Comparison of ENCODE assay signal across 11 mouse cellular contexts in genomic region chr17:79781733-79782663, GRCm38 (mm10).
DNase-seq lines count a peak whose midpoint lies in the region; ATAC-seq and TF ChIP-seq lines count a peak whose summit lies in the region.
"Had no signal": no experiment of that assay in that cellular context is flagged by ENCODE, and none has a peak within 500 bp of the region (broad histone marks: within the 10 kb centered on the region; RNA-seq: fewer than 3 reads in every experiment).

No protein-coding gene starts in this region.

- H3K27ac ChIP-seq in midbrain, embryonic 11.5 days (ENCODE audit: low read depth, low read length): no peak overlapping the region
- H3K27ac ChIP-seq in midbrain, postnatal 0 days (ENCODE audit: low read depth, low read length): no peak overlapping the region
- peak overlapping the region; percentile 90 for H3K27ac ChIP-seq in embryonic fibroblast, embryonic 13.5 days (ENCODE audit: insufficient read depth, low read length)
- H3K27ac ChIP-seq: forebrain, embryonic 13.5 days; limb, embryonic 15.5 days had no signal

- no peak overlapping the region for H3K9ac ChIP-seq in midbrain, embryonic 11.5 days (ENCODE audit: low read length)
- no peak overlapping the region for H3K9ac ChIP-seq in midbrain, postnatal 0 days (replicated peaks; ENCODE audit: low read length, poor library complexity, severe bottlenecking)
- H3K9ac ChIP-seq: forebrain, embryonic 13.5 days; limb, embryonic 15.5 days had no signal

- H3K4me3 ChIP-seq in midbrain, embryonic 11.5 days (ENCODE audit: low read depth, low read length): no peak overlapping the region
- no peak overlapping the region for H3K4me3 ChIP-seq in midbrain, postnatal 0 days (ENCODE audit: low read depth, low read length)
- no peak overlapping the region for H3K4me3 ChIP-seq in embryonic fibroblast, embryonic 13.5 days (ENCODE audit: insufficient read depth, low read length)
- H3K4me3 ChIP-seq: forebrain, embryonic 13.5 days; limb, embryonic 15.5 days had no signal

- no peak overlapping the region for H3K4me2 ChIP-seq in midbrain, embryonic 11.5 days
- H3K4me2 ChIP-seq in midbrain, postnatal 0 days (ENCODE audit: low read depth, low read length, poor library complexity, severe bottlenecking): no peak overlapping the region
- H3K4me2 ChIP-seq: forebrain, embryonic 13.5 days; limb, embryonic 15.5 days had no signal

- H3K36me3 ChIP-seq in midbrain, embryonic 11.5 days (ENCODE audit: control insufficient read depth, insufficient read depth, low read length): no peaks in the 10 kb centered on the region
- no peaks in the 10 kb centered on the region for H3K36me3 ChIP-seq in midbrain, postnatal 0 days (ENCODE audit: insufficient read depth, low read length)
- H3K36me3 ChIP-seq: limb, embryonic 15.5 days had no signal

- H3K4me1 ChIP-seq in midbrain, embryonic 11.5 days (ENCODE audit: control insufficient read depth, insufficient read depth, low read length): no peaks in the 10 kb centered on the region
- H3K4me1 ChIP-seq in midbrain, postnatal 0 days (ENCODE audit: insufficient read depth, low read length): no peaks in the 10 kb centered on the region
- H3K4me1 ChIP-seq in embryonic fibroblast, embryonic 13.5 days (ENCODE audit: control insufficient read depth, insufficient read depth, low read length): peaks cover 6% of the 10 kb centered on the region; the same call in 1 of the 2 replicates
- H3K4me1 ChIP-seq: forebrain, embryonic 13.5 days; limb, embryonic 15.5 days had no signal

- peaks cover 5% of the 10 kb centered on the region; the same call in 1 of the 2 replicates for H3K9me3 ChIP-seq in midbrain, embryonic 11.5 days (ENCODE audit: control insufficient read depth, low read length)
- no peaks in the 10 kb centered on the region for H3K9me3 ChIP-seq in midbrain, postnatal 0 days (ENCODE audit: low read length)
- H3K9me3 ChIP-seq: limb, embryonic 15.5 days had no signal

- H3K27me3 ChIP-seq in midbrain, embryonic 11.5 days (ENCODE audit: control insufficient read depth, insufficient read depth, low read length): no peaks in the 10 kb centered on the region
- no peaks in the 10 kb centered on the region for H3K27me3 ChIP-seq in midbrain, postnatal 0 days (ENCODE audit: insufficient read depth, low read length)
- H3K27me3 ChIP-seq: forebrain, embryonic 13.5 days; limb, embryonic 15.5 days had no signal

- 0 out of 2 replicates have a peak, but pooled peaks have one; percentile 14 for TF ChIP-seq POLR2A in embryonic fibroblast, embryonic 13.5 days (IDR thresholded peaks at IDR 0.05; ENCODE audit: low read depth, low read length)

- peak; percentile 74 for DNase-seq in midbrain, embryonic 11.5 days (ENCODE audit: low spot score, missing footprints)
- DNase-seq in midbrain, postnatal 0 days (ENCODE audit: low spot score): no peak
- DNase-seq in kidney, postnatal 14 days: peak; percentile 81
- DNase-seq in testis, postnatal 10 days (ENCODE audit: low spot score): peak; percentile 55
- no peak for DNase-seq in right cerebral cortex, postnatal 14 days
- no peak for DNase-seq in frontal cortex, postnatal 10 days (ENCODE audit: low spot score in 2 of 2)
- DNase-seq: cerebellum, adult 18-20 months had no signal

- ATAC-seq in midbrain, embryonic 11.5 days (ENCODE audit: low FRiP score): no peak
- ATAC-seq in midbrain, postnatal 0 days (ENCODE audit: low FRiP score): no peak
- no peak for ATAC-seq in inflammation-experienced regulatory T-cells, adult 6 months
- ATAC-seq: forebrain, embryonic 13.5 days had no signal

- WGBS in midbrain, embryonic 11.5 days: 89% methylated on average over 13 of the region's 13 CpGs
- 86% methylated on average over 13 of the region's 13 CpGs for WGBS in midbrain, postnatal 0 days

- no peak for TF ChIP-seq CTCF in midbrain, postnatal 0 days (IDR thresholded peaks at IDR 0.05)
- no peak for TF ChIP-seq CTCF in embryonic fibroblast, embryonic 13.5 days (IDR thresholded peaks at IDR 0.05; ENCODE audit: borderline replicate concordance, insufficient read depth, low read length)

Comparison
In these comparisons a context has a peak if more than half of its experiments do, and no peak if none do; other contexts are left out.
1. DNase-seq: peak in midbrain, embryonic 11.5 days (single experiment), kidney, postnatal 14 days (single experiment) and testis, postnatal 10 days (single experiment); none in midbrain, postnatal 0 days (single experiment), right cerebral cortex, postnatal 14 days (single experiment) and frontal cortex, postnatal 10 days (0 of 2).